Mouse (Mus musculus) olfactory bulb, adult 2 months (tissue): ENCODE measurements around the gene Mllt6.

ENCODE experiments used
- CTCF ChIP-seq: fragments of 200-500 bp; IDR thresholded peaks from 2 replicates; pipeline ENCODE4 v1.5.1; 2012; ENCODE audit warnings: low read depth, mild to moderate bottlenecking, low read length, moderate library complexity; ENCODE audit not compliant: insufficient read depth
- POLR2A ChIP-seq: fragments of 200-500 bp; IDR thresholded peaks from 2 replicates; pipeline ENCODE4 v1.6.1; 2012; ENCODE audit warnings: mild to moderate bottlenecking, low read depth, low read length, moderate library complexity; ENCODE audit not compliant: insufficient read depth

GRCm38 (mm10) chr11:97713896-97714295, 50.7 kb downstream of the Mllt6 start:
- TF ChIP-seq POLR2A: no peak
- no peak for TF ChIP-seq CTCF
